Mouse (Mus musculus) urinary bladder, postnatal 36 days (tissue): Measurements from ENCODE around the gene Dpp3.
"Not testable (repeated sequence)": the region's sequence is repeated elsewhere in the genome, so short reads cannot be mapped to it uniquely, and the experiment has no call there.

ENCODE experiments used
- DNase-seq, 2 experiments: peaks; one replicate each; pipeline ENCODE4 v3.0.0; 2022; ENCODE audit warnings: low spot score in 2 of 2, mixed read lengths in 1 of 2

Gene Dpp3

DNA sequence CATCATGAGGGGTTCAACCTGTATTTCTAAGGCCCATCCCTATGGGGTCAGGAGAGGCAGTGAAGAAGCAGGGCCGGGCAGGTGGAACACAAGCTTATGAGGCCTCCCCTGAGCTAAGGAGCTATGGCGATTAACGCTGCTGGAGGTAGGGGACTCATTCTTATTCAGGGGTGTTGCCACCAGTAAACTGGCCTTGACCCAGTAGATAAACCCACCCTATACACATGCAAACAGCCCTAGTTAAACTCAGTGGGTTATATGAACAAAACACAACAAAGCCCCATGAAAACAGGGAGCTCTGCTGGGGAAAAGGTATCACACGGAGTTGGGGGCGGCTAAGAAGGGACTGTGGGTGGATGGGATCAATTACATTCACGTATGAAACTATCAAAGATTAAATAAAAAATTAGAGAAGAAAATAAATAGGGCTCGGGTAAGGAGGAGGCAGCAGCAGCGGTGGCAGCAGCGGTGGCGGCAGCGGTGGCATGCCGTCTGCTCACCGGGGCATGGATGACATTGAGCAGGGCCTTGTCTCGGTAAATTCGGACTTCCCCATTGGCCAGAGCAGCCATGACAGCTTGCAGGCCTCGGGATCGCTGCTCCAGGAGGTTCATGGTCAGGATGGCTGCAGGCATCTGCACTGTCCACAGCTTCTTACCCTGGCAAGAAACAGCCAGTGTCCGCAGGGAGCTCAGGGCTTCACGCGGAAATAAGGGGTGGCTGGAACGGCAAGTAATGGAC, 31.1 kb downstream of the Dpp3 start:
- DNase-seq = no peak

GRCm38 (mm10) chr19:4891798-4892197, 36.3 kb downstream of the Dpp3 start:
- DNase-seq = no peak

GRCm38 (mm10) chr19:4889791-4890190, 38.3 kb downstream of the Dpp3 start:
- DNase-seq = no peak

GRCm38 (mm10) chr19:4883961-4884360, 44.1 kb downstream of the Dpp3 start:
- DNase-seq = no peak

- DNase-seq = no peak
These were observed 48.8 kb downstream of the Dpp3 start for GRCm38 (mm10) chr19:4879324-4879703.

- DNase-seq = peak; percentile 96 to 97
These were observed 49.4 kb downstream of the Dpp3 start, which contains the start of gene Zdhhc24 for GRCm38 (mm10) chr19:4878405-4879323. Zdhhc24 (plus strand) TSS chr19:4878668.

GRCm38 (mm10) chr19:4877785-4878184, 50.3 kb downstream of the Dpp3 start, which contains the start of gene Actn3:
Actn3 (minus strand) TSS chr19:4877909.
- DNase-seq = peak; percentile 13 to 63

GRCm38 (mm10) chr19:4876755-4877154, 51.3 kb downstream of the Dpp3 start:
- no peak for DNase-seq

GRCm38 (mm10) chr19:4876241-4876640, 51.8 kb downstream of the Dpp3 start:
- DNase-seq = no peak

GRCm38 (mm10) chr19:4874613-4875012, 53.5 kb downstream of the Dpp3 start:
- not testable (repeated sequence) for DNase-seq

DNA sequence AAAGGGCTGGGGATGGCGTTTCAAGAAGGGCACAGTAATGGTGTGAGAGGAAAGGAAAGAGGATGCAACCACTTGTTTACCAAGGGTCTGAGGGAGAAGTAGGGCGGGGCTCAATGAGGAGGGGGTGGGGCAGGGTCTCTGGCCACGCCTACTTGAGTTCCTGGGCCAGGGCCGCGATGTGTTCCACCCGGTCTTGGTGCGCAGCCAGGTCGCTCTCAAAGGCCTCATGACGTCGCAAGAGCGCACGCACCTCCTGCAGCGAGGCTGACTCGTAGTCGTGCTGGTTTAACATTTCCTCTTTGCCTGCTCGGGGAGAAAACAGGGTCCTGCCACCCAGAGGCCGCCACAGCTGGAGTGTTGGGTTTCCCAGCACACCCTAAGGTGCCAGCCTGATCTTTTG, 62.9 kb downstream of the Dpp3 start:
- DNase-seq = no peak

DNA sequence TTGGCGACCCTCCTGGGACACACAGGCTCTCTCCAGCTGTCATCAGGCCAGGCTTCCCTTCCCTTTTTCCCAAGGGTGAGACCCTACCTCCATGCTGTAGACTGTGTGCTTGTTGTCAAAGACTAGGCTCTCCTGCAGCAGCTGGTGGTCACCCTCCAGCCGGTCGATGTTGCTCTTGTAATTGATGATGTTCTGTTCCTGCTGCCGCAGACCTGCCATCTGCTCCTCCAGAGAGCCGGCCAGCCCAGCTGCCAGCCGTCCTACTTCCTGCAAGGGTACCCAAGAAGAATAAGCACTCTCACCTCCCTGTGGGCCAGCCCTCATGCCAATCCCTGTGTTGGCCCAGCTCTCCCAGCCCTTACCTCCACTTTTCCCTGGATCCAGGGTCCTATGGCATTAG, 65.0 kb downstream of the Dpp3 start:
- DNase-seq = no peak

DNA sequence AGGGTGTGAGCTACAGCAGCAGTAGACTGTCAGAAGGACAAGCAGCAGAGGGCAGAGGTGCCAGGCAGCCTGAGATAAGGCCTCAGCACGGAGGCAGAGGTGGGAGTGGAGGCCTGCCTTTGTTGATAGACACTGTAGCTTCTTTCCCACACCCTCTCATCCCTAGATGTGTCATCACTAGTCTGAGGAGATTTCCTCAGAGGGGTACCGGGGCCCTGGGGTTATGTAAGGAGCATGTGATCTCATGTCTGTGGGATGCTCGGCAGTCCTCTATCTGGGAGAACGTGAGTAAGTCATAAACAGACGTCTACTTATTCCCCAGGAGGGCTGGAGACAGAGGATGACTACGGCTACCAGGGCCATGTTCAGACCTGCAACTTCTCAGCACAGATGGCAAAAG, 69.0 kb downstream of the Dpp3 start:
- no peak for DNase-seq
